Mouse (Mus musculus) megakaryocyte, embryonic 14.5 days (primary cell): ENCODE results near the gene Ptgfrn.

Experiments
- FLI1 ChIP-seq: IDR thresholded peaks from 2 replicates; pipeline ENCODE4 v1.6.1; 2012; ENCODE audit warnings: low read length, inconsistent platforms, mixed read lengths
- GATA1 ChIP-seq: IDR thresholded peaks from 3 replicates; pipeline ENCODE4 v1.6.1; 2012; ENCODE audit warnings: mixed read lengths, low read length, inconsistent platforms, borderline replicate concordance

DNA sequence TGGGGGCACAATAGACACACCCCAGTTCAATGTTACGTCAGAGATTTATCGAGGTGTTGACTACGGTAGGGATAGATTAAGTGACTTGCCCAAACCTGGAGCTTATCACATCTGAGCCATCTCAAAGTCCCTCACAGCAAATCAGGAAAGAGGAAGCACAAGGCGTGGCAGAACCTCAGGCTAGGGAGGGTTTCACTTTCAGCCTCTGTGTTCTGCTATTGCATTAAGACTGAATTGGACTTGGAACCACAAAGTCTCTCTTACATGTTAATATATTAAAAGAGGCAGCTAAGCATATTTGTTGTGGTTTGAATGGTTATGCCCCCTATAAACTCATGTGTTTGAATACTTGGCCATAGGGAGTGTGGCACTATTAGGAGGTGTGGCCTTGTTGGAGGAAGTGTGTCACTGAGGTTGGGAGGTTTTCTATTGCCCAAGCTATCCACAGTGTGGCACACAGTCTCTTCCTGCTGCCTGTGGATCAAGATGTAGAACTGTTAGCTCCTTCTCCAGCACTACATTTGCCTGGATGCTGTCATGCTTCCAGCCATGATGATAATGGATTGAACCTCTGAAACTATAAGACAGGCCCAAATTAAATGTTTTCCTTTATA lies 99.4 kb downstream of the Ptgfrn start:
- TF ChIP-seq GATA1: no peak
- no peak for TF ChIP-seq FLI1
